Mouse (Mus musculus) spleen, adult 2 months (tissue): Measurements from ENCODE around the gene Gtse1.

Experiments used
- CTCF ChIP-seq: fragments of 200-500 bp; IDR thresholded peaks from 2 replicates; pipeline ENCODE4 v1.5.1; 2011; ENCODE audit warnings: mild to moderate bottlenecking, inconsistent platforms; ENCODE audit not compliant: insufficient read depth, insufficient read length, insufficient replicate concordance; ENCODE audit errors: extremely low read depth
- POLR2A ChIP-seq: fragments of 200-500 bp; IDR thresholded peaks from 2 replicates; pipeline ENCODE4 v1.6.1; 2011; ENCODE audit warnings: low read depth, low read length, inconsistent platforms

GRCm38 (mm10) chr15:85885606-85886005 is 26.1 kb downstream of the Gtse1 start:
- TF ChIP-seq CTCF, result no peak
- no peak for TF ChIP-seq POLR2A
